Mouse (Mus musculus) cerebellum, adult 2 months (tissue): ENCODE measurements around the gene Cep295nl. TPM values are rescaled to one million over a fixed set of nuclear protein-coding genes. Genes with fewer than 3 reads are reported as not detected.
A peak's percentile ranks its signal among the peaks of the same experiment; 100 is the strongest.

Experiments used
- DNase-seq, 2 experiments: peaks; one replicate each; pipeline ENCODE4 v3.0.0; 2021
- H3K27ac ChIP-seq: fragments of 200-500 bp; 2 replicates; pipeline ENCODE4 v1.5.1; 2012; ENCODE audit warnings: low read length, control low read depth, inconsistent platforms; ENCODE audit not compliant: insufficient read depth
- H3K27me3 ChIP-seq: fragments of 200-500 bp; 2 replicates; pipeline ENCODE4 v1.6.1; 2012; ENCODE audit warnings: inconsistent platforms, mild to moderate bottlenecking, low read length, moderate library complexity; ENCODE audit not compliant: control insufficient read depth, insufficient read depth
- H3K4me1 ChIP-seq: fragments of 200-500 bp; 2 replicates; pipeline ENCODE4 v1.6.1; 2011; ENCODE audit warnings: low read length; ENCODE audit not compliant: control insufficient read depth, insufficient read depth
- H3K4me3 ChIP-seq: fragments of 200-500 bp; replicated peaks from 2 replicates; pipeline ENCODE3; 2011; ENCODE audit warnings: mild to moderate bottlenecking, low read depth, low read length, control low read depth; ENCODE audit not compliant: insufficient read depth
- CTCF ChIP-seq: fragments of 200-500 bp; IDR thresholded peaks from 2 replicates; pipeline ENCODE4 v1.5.1; 2011; ENCODE audit warnings: low read depth, mild to moderate bottlenecking, control low read depth, low read length, moderate library complexity, borderline replicate concordance; ENCODE audit not compliant: insufficient read depth
- POLR2A ChIP-seq: fragments of 200-500 bp; IDR thresholded peaks from 2 replicates; pipeline ENCODE4 v1.6.1; 2011; ENCODE audit warnings: low read length, control low read depth, borderline replicate concordance; ENCODE audit not compliant: insufficient read depth
- WGBS: fragments of 180-500 bp; shearing (Covaris S2); methylation state at CpG from one replicate; pipeline ENCODE4 v1.1.7; 2018; 5-methylcytosine and 5-hydroxymethylcytosine counted together
- polyA plus RNA-seq: library from polyadenylated mRNA; depleted of rRNA; stranded (reverse); fragments of >200 nt; gene quantifications from 2 replicates; pipeline ENCODE4 v1.2.3, GENCODE M21; 2012

The Cep295nl gene
- polyA plus RNA-seq, 1 experiment, result 0.21 TPM

DNA sequence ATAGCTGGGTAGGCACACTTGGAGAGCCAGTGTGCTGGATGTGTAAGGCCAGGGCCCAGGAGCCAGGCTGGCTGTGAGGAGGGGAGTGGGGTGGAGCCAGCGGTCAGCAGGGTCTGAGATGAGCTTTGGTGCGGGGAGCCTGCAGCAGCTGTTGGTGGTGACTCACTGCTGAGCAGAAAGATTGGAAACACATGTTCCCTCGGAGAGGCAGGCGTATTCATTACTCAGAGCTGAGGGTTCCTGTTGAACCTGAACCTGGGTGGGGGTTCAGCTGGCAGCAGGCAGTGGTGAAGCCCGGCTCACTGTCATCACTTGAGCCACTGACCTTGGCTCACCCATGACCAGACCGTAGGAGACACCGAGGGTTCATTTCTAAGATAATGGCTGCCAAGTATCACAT lies 22.9 kb upstream of the Cep295nl start:
- peaks cover 19% of the 10 kb centered on the region for H3K4me1 ChIP-seq
- no peaks in the 10 kb centered on the region for H3K27me3 ChIP-seq
- no peak for TF ChIP-seq POLR2A
- no peak for TF ChIP-seq CTCF
- 58% methylated on average over 7 of the region's 7 CpGs for WGBS
- no peak for DNase-seq
- H3K4me3 ChIP-seq, result no peak overlapping the region
- H3K27ac ChIP-seq, result no peak overlapping the region

DNA sequence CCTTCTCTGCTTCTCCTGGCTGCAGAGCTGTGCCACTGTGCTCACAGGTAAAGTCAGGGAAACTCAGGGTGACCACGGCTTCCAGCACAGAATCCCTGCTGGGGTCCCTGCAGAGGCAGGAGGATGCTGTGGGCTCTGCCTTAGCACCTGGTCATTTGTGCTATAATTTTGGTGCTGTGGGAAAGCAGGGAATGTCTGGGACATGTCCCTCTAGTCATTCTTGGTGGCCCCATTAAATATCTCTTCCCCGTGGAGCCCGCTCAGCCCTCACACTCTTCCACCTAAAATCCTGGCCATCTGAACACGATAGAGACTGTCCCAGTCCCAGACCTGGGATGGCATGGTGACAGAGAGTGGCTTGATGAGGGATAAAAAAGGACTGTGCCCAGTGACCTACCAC lies 21.7 kb upstream of the Cep295nl start:
- no peak for DNase-seq
- WGBS, result 80% methylated on average over 4 of the region's 4 CpGs
- H3K27me3 ChIP-seq, result no peaks in the 10 kb centered on the region
- peaks cover 19% of the 10 kb centered on the region for H3K4me1 ChIP-seq
- H3K4me3 ChIP-seq, result no peak overlapping the region
- H3K27ac ChIP-seq, result no peak overlapping the region
- TF ChIP-seq POLR2A, result no peak
- no peak for TF ChIP-seq CTCF

DNA sequence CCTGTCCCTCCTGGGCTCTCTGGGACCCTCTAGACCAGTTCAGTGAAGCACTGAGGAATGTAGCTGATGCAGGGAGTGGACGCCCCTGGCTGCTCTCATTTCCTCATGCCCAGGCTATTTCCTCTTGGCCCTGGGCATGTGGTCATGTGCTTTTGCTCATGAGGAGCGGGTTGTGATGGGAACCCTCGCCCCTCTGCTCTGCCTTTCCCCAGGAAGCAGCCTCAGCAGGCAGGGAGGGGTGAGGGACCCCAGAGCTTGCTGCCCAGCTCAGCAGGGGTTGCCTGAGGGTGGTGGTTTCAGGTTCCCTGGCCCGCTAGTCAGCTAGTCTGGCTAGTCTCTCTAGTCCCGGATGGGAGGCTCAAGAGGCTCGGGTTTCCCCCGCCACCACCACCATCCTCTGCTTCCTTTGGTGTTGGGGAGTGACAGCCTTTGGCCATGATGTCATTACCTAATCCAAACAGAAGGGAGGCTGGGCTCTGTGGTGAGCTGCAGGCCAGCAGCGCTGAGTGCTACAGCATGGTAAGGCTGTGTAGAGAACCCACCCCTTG lies 20.7 kb upstream of the Cep295nl start:
- no peak for TF ChIP-seq POLR2A
- no peak for TF ChIP-seq CTCF
- Histone ChIP-seq H3K4me1 (peaks cover 19% of the 10 kb centered on the region), H3K27ac (no peak overlapping the region), H3K27me3 (no peaks in the 10 kb centered on the region), H3K4me3 (no peak overlapping the region)
- no peak for DNase-seq
- 38% methylated on average over 8 of the region's 8 CpGs for WGBS

DNA sequence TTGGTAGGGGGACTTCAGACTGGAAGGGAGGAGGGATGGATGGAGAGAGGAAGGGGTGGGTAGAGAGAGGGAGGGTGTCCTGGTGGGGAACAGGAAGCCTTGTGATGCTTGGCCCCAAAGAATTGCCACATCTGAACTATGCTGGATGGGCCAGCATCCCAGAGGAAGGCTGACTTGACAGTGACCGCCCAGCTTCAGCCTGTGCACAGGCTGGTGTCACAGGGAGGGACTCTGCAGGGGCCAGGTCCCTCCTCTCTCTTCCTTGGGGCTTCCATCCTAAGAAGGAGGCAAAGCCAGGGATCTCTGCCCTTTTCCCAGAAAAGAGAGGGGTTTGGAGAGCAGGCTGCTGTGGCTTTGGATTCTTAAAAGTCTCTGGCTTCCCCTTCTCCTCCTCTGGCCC lies 20.2 kb upstream of the Cep295nl start:
- Histone ChIP-seq H3K4me1 (peaks cover 19% of the 10 kb centered on the region), H3K27ac (no peak overlapping the region), H3K4me3 (no peak overlapping the region), H3K27me3 (no peaks in the 10 kb centered on the region)
- DNase-seq, result no peak
- WGBS, result 70% methylated on average over 1 of the region's 1 CpGs
- no peak for TF ChIP-seq POLR2A
- no peak for TF ChIP-seq CTCF

DNA sequence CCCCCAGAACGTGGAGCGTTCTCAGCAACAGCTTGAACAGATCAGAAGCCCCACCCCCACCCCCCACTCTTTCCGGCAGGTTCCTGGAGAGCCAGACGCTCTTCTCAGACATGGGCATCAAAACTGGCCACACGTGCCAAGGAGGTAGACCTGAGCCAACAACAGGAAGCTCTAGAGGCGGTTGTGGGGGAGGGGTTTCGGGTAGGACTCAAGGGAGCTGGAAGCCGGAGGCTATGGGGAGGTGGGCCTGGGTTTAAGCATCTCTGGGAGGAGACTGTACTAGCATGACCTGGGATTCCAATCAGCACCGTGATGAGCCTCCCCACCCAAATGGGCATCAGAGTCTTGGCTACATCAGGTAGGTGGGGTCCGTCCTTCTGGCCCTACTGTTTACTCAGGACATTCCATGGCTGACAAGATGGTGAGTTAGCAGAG lies 18.6 kb upstream of the Cep295nl start:
- WGBS, result 28% methylated on average over 10 of the region's 10 CpGs
- Histone ChIP-seq H3K4me3 (no peak overlapping the region), H3K27me3 (no peaks in the 10 kb centered on the region), H3K4me1 (peaks cover 19% of the 10 kb centered on the region), H3K27ac (no peak overlapping the region)
- TF ChIP-seq CTCF (no peak), POLR2A (no peak)
- DNase-seq, result peak in 1 of 2 experiments; percentile 25

DNA sequence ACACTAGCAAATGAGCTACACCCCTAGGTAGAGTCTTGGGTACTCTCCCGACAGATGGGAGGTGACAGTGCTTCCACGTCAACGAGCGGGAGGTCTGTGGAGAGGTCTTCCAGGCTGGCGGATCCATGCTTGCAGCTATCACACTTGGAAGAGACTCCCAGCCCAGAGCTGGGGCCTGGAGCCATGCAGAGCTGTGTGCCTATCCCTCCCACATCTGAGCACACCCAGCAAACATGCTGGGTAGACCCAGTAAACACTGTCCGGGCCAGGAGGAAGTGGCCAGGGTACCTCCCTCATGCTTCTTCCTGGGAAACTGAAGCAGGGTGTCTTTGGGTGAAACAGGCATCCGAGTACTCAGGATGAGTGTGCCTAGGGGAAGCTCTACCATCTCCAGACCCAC lies 18.2 kb upstream of the Cep295nl start:
- Histone ChIP-seq H3K27me3 (no peaks in the 10 kb centered on the region), H3K27ac (no peak overlapping the region), H3K4me3 (no peak overlapping the region), H3K4me1 (peaks cover 19% of the 10 kb centered on the region)
- 35% methylated on average over 7 of the region's 7 CpGs for WGBS
- DNase-seq, result no peak
- TF ChIP-seq CTCF, result no peak

DNA sequence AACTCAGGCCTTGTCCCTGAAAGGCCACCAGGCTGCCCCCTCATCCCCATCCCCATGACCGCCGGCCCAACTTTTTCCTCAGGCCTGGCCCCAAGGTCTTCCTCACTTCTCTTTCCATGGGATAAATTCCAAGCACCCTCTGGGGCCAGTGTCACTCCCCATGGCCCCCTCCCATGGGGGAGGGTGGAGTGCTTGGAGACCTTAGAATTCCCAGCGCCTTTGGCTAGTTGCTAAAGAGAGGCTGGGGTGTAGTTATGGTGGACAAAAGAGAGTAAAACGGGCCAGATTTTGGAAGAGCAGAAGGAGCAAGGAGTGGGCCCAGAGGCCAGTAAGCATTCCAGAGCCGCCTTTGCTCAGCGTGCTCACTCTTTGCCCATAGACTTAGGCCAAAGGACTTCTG lies 13.3 kb upstream of the Cep295nl start, which contains the start of gene Timp2:
TSS of gene Timp2 (minus strand) at position 101 of the 400 bp plus-strand sequence.
- DNase-seq, result no peak
- H3K27ac ChIP-seq, result peak within 1 kb of the TSS; percentile 35; the same call in 1 of the 2 replicates
- peak within 1 kb of the TSS; percentile 63 for H3K4me3 ChIP-seq
- TF ChIP-seq POLR2A, result no peak
- no peak for TF ChIP-seq CTCF
- no peaks in the 10 kb centered on the region for H3K27me3 ChIP-seq
- peaks cover 2% of the 10 kb centered on the region for H3K4me1 ChIP-seq
- WGBS, result 50% methylated on average over 6 of the region's 6 CpGs

DNA sequence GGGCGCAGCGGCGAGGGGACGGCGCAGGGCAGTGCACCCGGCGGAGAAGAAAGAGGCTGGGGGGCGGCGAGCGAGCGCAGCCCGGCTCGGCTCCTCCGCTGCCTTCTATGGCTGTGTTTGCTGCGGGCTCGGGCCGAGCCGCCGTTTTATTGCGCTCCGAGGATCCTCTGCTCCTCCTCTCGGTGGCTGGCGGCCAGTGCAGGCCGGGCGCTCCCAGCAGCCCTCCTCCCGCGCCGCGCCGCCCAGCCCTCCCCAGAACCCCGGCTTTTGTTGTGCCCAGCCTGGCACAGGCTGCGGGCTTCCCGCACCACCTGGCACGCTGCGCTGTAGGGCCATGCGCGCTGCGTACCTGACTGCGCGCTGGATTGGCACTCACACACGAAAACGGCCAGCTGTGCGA lies 12.9 kb upstream of the Cep295nl start:
- TF ChIP-seq POLR2A (peak; percentile 44; the same call in 1 of the 2 replicates), CTCF (peak; percentile 36; the same call in 1 of the 2 replicates)
- under 1% methylated on average over 43 of the region's 43 CpGs for WGBS

More for the DNA sequence above, 12.9 kb upstream of the Cep295nl start:
- peak; percentile 83 to 86 for DNase-seq
- H3K4me1 ChIP-seq, result no peaks in the 10 kb centered on the region
- H3K27ac ChIP-seq, result peak overlapping the region; percentile 35; the same call in 1 of the 2 replicates
- peak overlapping the region; percentile 63 for H3K4me3 ChIP-seq
- H3K27me3 ChIP-seq, result no peaks in the 10 kb centered on the region
